Mouse (Mus musculus) lung, postnatal 0 days (tissue): Measurements from ENCODE around the gene Slc5a3.

ENCODE experiments used
- CTCF ChIP-seq: IDR thresholded peaks from 2 replicates; pipeline ENCODE4 v1.5.1; 2016; ENCODE audit warnings: antibody characterized with exemption, mild to moderate bottlenecking
- EP300 ChIP-seq: IDR thresholded peaks from 2 replicates; pipeline ENCODE4 v1.6.1; 2016; ENCODE audit warnings: antibody characterized with exemption, mild to moderate bottlenecking, control low read depth

DNA sequence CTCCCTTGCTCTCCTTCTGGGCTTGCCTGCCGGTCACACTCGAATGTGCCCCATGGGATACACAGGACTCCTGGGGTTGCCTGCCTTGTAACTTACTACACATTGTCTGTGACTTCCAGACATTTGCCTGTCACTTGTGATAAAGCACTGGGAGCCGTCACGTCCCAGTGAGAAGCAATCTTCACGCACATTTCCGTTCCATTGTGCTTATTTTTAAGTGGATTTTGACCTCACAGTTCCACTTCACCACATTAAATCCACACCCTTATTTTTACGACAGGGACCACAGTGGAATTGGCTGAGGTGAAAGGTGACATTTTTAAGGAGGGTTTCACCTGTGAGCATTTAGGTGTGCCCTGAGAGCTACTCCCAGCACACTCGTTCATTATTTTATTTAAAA, 21.4 kb upstream of the Slc5a3 start:
- TF ChIP-seq CTCF (no peak), EP300 (no peak)
